Mouse (Mus musculus) hindbrain, postnatal 0 days (tissue): ENCODE measurements around the gene Gng12. TPM values are rescaled to one million over a fixed set of nuclear protein-coding genes. Genes with fewer than 3 reads are reported as not detected.

Experiments used
- ATAC-seq: fragments of 200-750 bp; cut with Nextera tagmentation; 2 replicates; pipeline ENCODE4 v1.8.0; 2017; ENCODE audit warnings: mild to moderate bottlenecking, moderate TSS enrichment, moderate library complexity
- DNase-seq: peaks from one replicate; pipeline ENCODE4 v3.0.0-alpha.2; 2015; ENCODE audit warnings: low spot score
- H3K27ac ChIP-seq: fragments of 300-500 bp; sonication (generic); 2 replicates; pipeline ENCODE4 v1.5.1; 2014; ENCODE audit warnings: mild to moderate bottlenecking
- H3K27me3 ChIP-seq: fragments of 300-500 bp; sonication (generic); 2 replicates; pipeline ENCODE4 v1.6.1; 2014; ENCODE audit warnings: low read length, mixed read lengths; ENCODE audit not compliant: insufficient read depth
- H3K36me3 ChIP-seq: fragments of 300-500 bp; sonication (generic); 2 replicates; pipeline ENCODE4 v1.6.1; 2014; ENCODE audit warnings: low read length, mixed read lengths; ENCODE audit not compliant: insufficient read depth
- H3K4me1 ChIP-seq: fragments of 300-500 bp; sonication (generic); 2 replicates; pipeline ENCODE4 v1.6.1; 2014; ENCODE audit warnings: antibody characterized with exemption, low read length, mixed read lengths; ENCODE audit not compliant: insufficient read depth
- H3K4me2 ChIP-seq: fragments of 300-500 bp; sonication (generic); 2 replicates; pipeline ENCODE4 v1.6.1; 2014; ENCODE audit warnings: low read depth, mild to moderate bottlenecking, low read length, moderate library complexity, mixed read lengths
- H3K4me3 ChIP-seq: fragments of 300-500 bp; sonication (generic); 2 replicates; pipeline ENCODE4 v1.5.1; 2014; ENCODE audit warnings: low read length
- H3K9ac ChIP-seq: fragments of 300-500 bp; sonication (generic); replicated peaks from 2 replicates; pipeline ENCODE4 v1.6.1; 2014; ENCODE audit warnings: mild to moderate bottlenecking, low read length, moderate library complexity, mixed read lengths
- H3K9me3 ChIP-seq: fragments of 300-500 bp; sonication (generic); 2 replicates; pipeline ENCODE4 v1.6.1; 2016; ENCODE audit warnings: low read length, mixed read lengths
- CTCF ChIP-seq: IDR thresholded peaks from 2 replicates; pipeline ENCODE4 v1.5.1; 2016; ENCODE audit warnings: antibody characterized with exemption, control low read depth, low read depth
- WGBS: fragments of 180-500 bp; shearing (Covaris S2); extraction: QIAGEN DNeasy Blood & Tissue Kit; methylation state at CpG from one replicate; pipeline ENCODE4 v1.1.7; 2014; 5-methylcytosine and 5-hydroxymethylcytosine counted together
- polyA plus RNA-seq: library from polyadenylated mRNA; unstranded; fragments of >200 nt; fragmentation: Nextera tagmentation; extraction: Ambion mirVana; gene quantifications from 2 replicates; pipeline ENCODE4 v1.2.1, GENCODE M21; 2015
- total RNA-seq: library from RNA; depleted of rRNA; stranded (reverse); fragments of >200 nt; gene quantifications from 2 replicates; pipeline ENCODE4 v1.2.3, GENCODE M21; 2014

Gene Gng12
- total and polyA plus RNA-seq, 2 experiments from 2014 or later, result 43.5 to 91.4 TPM

- no peak for TF ChIP-seq CTCF
- H3K4me1 ChIP-seq, result peaks cover 9% of the 10 kb centered on the region; the same call in 1 of the 2 replicates
- no peaks in the 10 kb centered on the region for H3K27me3 ChIP-seq
- peak overlapping the region; percentile 86 for H3K4me3 ChIP-seq
- ATAC-seq (no peak), DNase-seq (no peak)
- H3K27ac ChIP-seq, result peak overlapping the region; percentile 26; the same call in 1 of the 2 replicates
- H3K4me2 ChIP-seq, result peak overlapping the region; percentile 77
- no peaks in the 10 kb centered on the region for H3K36me3 ChIP-seq
- H3K9me3 ChIP-seq, result no peaks in the 10 kb centered on the region
- WGBS, result 10% methylated on average over 19 of the region's 19 CpGs
- peak overlapping the region; percentile 85 for H3K9ac ChIP-seq
Measured at GRCm38 (mm10) chr6:67035388-67036299, 139.4 kb downstream of the Gng12 start.

- Histone ChIP-seq H3K36me3 (no peaks in the 10 kb centered on the region), H3K4me1 (peaks cover 9% of the 10 kb centered on the region; the same call in 1 of the 2 replicates), H3K9ac (peak overlapping the region; percentile 85), H3K9me3 (no peaks in the 10 kb centered on the region), H3K4me3 (peak overlapping the region; percentile 86), H3K4me2 (peak overlapping the region; percentile 77), H3K27ac (peak overlapping the region; percentile 92), H3K27me3 (no peaks in the 10 kb centered on the region)
- under 1% methylated on average over 29 of the region's 29 CpGs for WGBS
- peak; percentile 85 for ATAC-seq
- DNase-seq, result peak; percentile 91
- TF ChIP-seq CTCF, result peak; percentile 76
Measured at GRCm38 (mm10) chr6:67036356-67036811, 140.2 kb downstream of the Gng12 start.

- TF ChIP-seq CTCF, result 0 out of 2 replicates have a peak, but pooled peaks have one; percentile 16
- peak within 1 kb of the TSS; percentile 86 for H3K4me3 ChIP-seq
- peak within 1 kb of the TSS; percentile 85 for H3K9ac ChIP-seq
- peak within 1 kb of the TSS; percentile 92 for H3K27ac ChIP-seq
- H3K27me3 ChIP-seq, result no peaks in the 10 kb centered on the region
- H3K36me3 ChIP-seq, result no peaks in the 10 kb centered on the region
- no peaks in the 10 kb centered on the region for H3K9me3 ChIP-seq
- DNase-seq (peak; percentile 97), ATAC-seq (peak; percentile 97)
- under 1% methylated on average over 63 of the region's 69 CpGs for WGBS
- H3K4me2 ChIP-seq, result peak within 1 kb of the TSS; percentile 77
- peaks cover 9% of the 10 kb centered on the region; the same call in 1 of the 2 replicates for H3K4me1 ChIP-seq
Measured at GRCm38 (mm10) chr6:67036837-67037628, 140.8 kb downstream of the Gng12 start, which contains the start of gene Gadd45a. Gadd45a (minus strand) TSS chr6:67037457.

- Histone ChIP-seq H3K9ac (no peak overlapping the region), H3K9me3 (no peaks in the 10 kb centered on the region), H3K4me2 (no peak overlapping the region), H3K4me3 (no peak overlapping the region), H3K27me3 (no peaks in the 10 kb centered on the region), H3K4me1 (peaks cover 9% of the 10 kb centered on the region; the same call in 1 of the 2 replicates), H3K27ac (no peak overlapping the region), H3K36me3 (no peaks in the 10 kb centered on the region)
- DNase-seq (no peak), ATAC-seq (no peak)
- WGBS, result 98% methylated on average over 2 of the region's 3 CpGs
- TF ChIP-seq CTCF, result no peak
Measured at GRCm38 (mm10) chr6:67038964-67039363, 142.8 kb downstream of the Gng12 start.

GRCm38 (mm10) chr6:67040904-67041410 lies 144.8 kb downstream of the Gng12 start:
- Histone ChIP-seq H3K27me3 (no peaks in the 10 kb centered on the region), H3K36me3 (no peaks in the 10 kb centered on the region), H3K4me2 (no peak overlapping the region), H3K9ac (no peak overlapping the region), H3K4me3 (no peak overlapping the region), H3K27ac (no peak overlapping the region), H3K9me3 (no peaks in the 10 kb centered on the region), H3K4me1 (peaks cover 2% of the 10 kb centered on the region; the same call in 1 of the 2 replicates)
- no peak for TF ChIP-seq CTCF
- DNase-seq (no peak), ATAC-seq (no peak)
- 64% methylated on average over 4 of the region's 4 CpGs for WGBS

- TF ChIP-seq CTCF, result no peak
- 92% methylated on average over 3 of the region's 3 CpGs for WGBS
Measured at GRCm38 (mm10) chr6:67045424-67045823, 149.2 kb downstream of the Gng12 start.

More at GRCm38 (mm10) chr6:67045424-67045823, 149.2 kb downstream of the Gng12 start:
- H3K27ac ChIP-seq, result no peak overlapping the region
- no peaks in the 10 kb centered on the region for H3K9me3 ChIP-seq
- DNase-seq, result no peak
- H3K4me3 ChIP-seq, result no peak overlapping the region
- H3K27me3 ChIP-seq, result no peaks in the 10 kb centered on the region
- H3K4me2 ChIP-seq, result no peak overlapping the region
- H3K4me1 ChIP-seq, result no peaks in the 10 kb centered on the region
- H3K9ac ChIP-seq, result no peak overlapping the region
- H3K36me3 ChIP-seq, result no peaks in the 10 kb centered on the region
- ATAC-seq, result no peak
